Mouse (Mus musculus) embryonic facial prominence, embryonic 10.5 days (tissue): ENCODE data around the gene Gm3045. TPM values are rescaled to one million over a fixed set of nuclear protein-coding genes. Genes with fewer than 3 reads are reported as not detected.

ENCODE experiments used
- DNase-seq: peaks from one replicate; pipeline ENCODE4 v3.0.0-alpha.2; 2017; ENCODE audit warnings: low spot score
- H3K27ac ChIP-seq: fragments of 300-500 bp; sonication (generic); replicated peaks from 2 replicates; pipeline ENCODE4 v1.5.1; 2016; ENCODE audit warnings: mild to moderate bottlenecking
- H3K27me3 ChIP-seq: fragments of 300-500 bp; sonication (generic); replicated peaks from 2 replicates; pipeline ENCODE4 v1.6.1; 2016; ENCODE audit warnings: low read depth, mild to moderate bottlenecking; ENCODE audit not compliant: poor library complexity, severe bottlenecking
- H3K36me3 ChIP-seq: fragments of 300-500 bp; sonication (generic); replicated peaks from 2 replicates; pipeline ENCODE4 v1.6.1; 2016; ENCODE audit warnings: mild to moderate bottlenecking, moderate library complexity
- H3K4me1 ChIP-seq: fragments of 300-500 bp; sonication (generic); 2 replicates; pipeline ENCODE4 v1.6.1; 2016
- H3K4me3 ChIP-seq: fragments of 300-500 bp; sonication (generic); 2 replicates; pipeline ENCODE4 v1.5.1; 2016; ENCODE audit warnings: mild to moderate bottlenecking, moderate library complexity
- H3K9me3 ChIP-seq: fragments of 300-500 bp; sonication (generic); 2 replicates; pipeline ENCODE4 v1.6.1; 2016; ENCODE audit warnings: mild to moderate bottlenecking
- WGBS: fragments of 180-500 bp; shearing (Covaris S2); methylation state at CpG from one replicate; pipeline ENCODE4 v1.1.7; 2016; 5-methylcytosine and 5-hydroxymethylcytosine counted together
- polyA plus RNA-seq: library from polyadenylated mRNA; unstranded; fragments of >200 nt; fragmentation: Nextera tagmentation; extraction: Ambion mirVana; gene quantifications from 2 replicates; pipeline ENCODE4 v1.2.1, GENCODE M21; 2016

The Gm3045 gene
- not detected in 2 replicates for polyA plus RNA-seq

GRCm38 (mm10) chr13:56426365-56426764, at the start of gene Gm3045:
TSS of gene Gm3045 (plus strand) at chr13:56426594.
- no peak for DNase-seq
- Histone ChIP-seq H3K27ac (no peak within 1 kb of the TSS), H3K36me3 (no peaks in the 10 kb centered on the region), H3K4me1 (peaks cover 21% of the 10 kb centered on the region), H3K27me3 (peaks cover 62% of the 10 kb centered on the region), H3K9me3 (no peaks in the 10 kb centered on the region), H3K4me3 (no peak within 1 kb of the TSS)
- WGBS, result 77% methylated on average over 4 of the region's 4 CpGs

GRCm38 (mm10) chr13:56380855-56381685, 45.3 kb upstream of the Gm3045 start:
- Histone ChIP-seq H3K4me1 (peaks cover 31% of the 10 kb centered on the region), H3K27ac (no peak overlapping the region; the same call in 1 of the 2 replicates), H3K4me3 (no peak overlapping the region), H3K27me3 (0 out of 2 replicates have a peak, but pooled peaks cover 10% of the 10 kb centered on the region), H3K9me3 (no peaks in the 10 kb centered on the region), H3K36me3 (no peaks in the 10 kb centered on the region)
- peak; percentile 43 for DNase-seq
- 52% methylated on average over 14 of the region's 14 CpGs for WGBS

- Histone ChIP-seq H3K9me3 (no peaks in the 10 kb centered on the region), H3K4me1 (peaks cover 31% of the 10 kb centered on the region), H3K27me3 (0 out of 2 replicates have a peak, but pooled peaks cover 10% of the 10 kb centered on the region), H3K36me3 (no peaks in the 10 kb centered on the region), H3K27ac (no peak overlapping the region), H3K4me3 (no peak overlapping the region)
- no peak for DNase-seq
- 81% methylated on average over 3 of the region's 3 CpGs for WGBS
These were observed 43.0 kb upstream of the Gm3045 start for GRCm38 (mm10) chr13:56383406-56383805.

GRCm38 (mm10) chr13:56386411-56386810, 40.0 kb upstream of the Gm3045 start:
- DNase-seq, result no peak
- H3K9me3 ChIP-seq, result no peaks in the 10 kb centered on the region
- WGBS, result 70% methylated on average over 9 of the region's 9 CpGs
- peaks cover 12% of the 10 kb centered on the region for H3K4me1 ChIP-seq
- H3K27ac ChIP-seq, result no peak overlapping the region
- no peak overlapping the region for H3K4me3 ChIP-seq
- no peaks in the 10 kb centered on the region for H3K27me3 ChIP-seq
- H3K36me3 ChIP-seq, result no peaks in the 10 kb centered on the region

GRCm38 (mm10) chr13:56387374-56387773, 39.0 kb upstream of the Gm3045 start:
- WGBS, result 80% methylated on average over 5 of the region's 5 CpGs
- no peak for DNase-seq

GRCm38 (mm10) chr13:56388042-56388441, 38.4 kb upstream of the Gm3045 start:
- Histone ChIP-seq H3K36me3 (no peaks in the 10 kb centered on the region), H3K4me1 (peaks cover 4% of the 10 kb centered on the region; the same call in 1 of the 2 replicates), H3K27ac (no peak overlapping the region), H3K4me3 (no peak overlapping the region), H3K27me3 (no peaks in the 10 kb centered on the region), H3K9me3 (no peaks in the 10 kb centered on the region)
- no peak for DNase-seq
- WGBS, result 74% methylated on average over 1 of the region's 1 CpGs

More at GRCm38 (mm10) chr13:56387374-56387773, 39.0 kb upstream of the Gm3045 start:
- no peak overlapping the region for H3K4me3 ChIP-seq
- no peaks in the 10 kb centered on the region for H3K9me3 ChIP-seq
- H3K36me3 ChIP-seq, result no peaks in the 10 kb centered on the region
- peaks cover 4% of the 10 kb centered on the region; the same call in 1 of the 2 replicates for H3K4me1 ChIP-seq
- H3K27me3 ChIP-seq, result no peaks in the 10 kb centered on the region
- no peak overlapping the region for H3K27ac ChIP-seq

GRCm38 (mm10) chr13:56397572-56397971, 28.8 kb upstream of the Gm3045 start:
- WGBS, result 46% methylated on average over 5 of the region's 5 CpGs
- H3K4me3 ChIP-seq, result no peak overlapping the region
- no peaks in the 10 kb centered on the region for H3K27me3 ChIP-seq
- no peak overlapping the region for H3K27ac ChIP-seq
- no peaks in the 10 kb centered on the region for H3K36me3 ChIP-seq
- DNase-seq, result no peak
- H3K4me1 ChIP-seq, result peaks cover 18% of the 10 kb centered on the region
- H3K9me3 ChIP-seq, result no peaks in the 10 kb centered on the region

- Histone ChIP-seq H3K4me3 (no peak overlapping the region), H3K36me3 (no peaks in the 10 kb centered on the region), H3K27ac (no peak overlapping the region), H3K9me3 (no peaks in the 10 kb centered on the region), H3K27me3 (0 out of 2 replicates have a peak, but pooled peaks cover 4% of the 10 kb centered on the region), H3K4me1 (peaks cover 29% of the 10 kb centered on the region)
- 56% methylated on average over 4 of the region's 4 CpGs for WGBS
- DNase-seq, result no peak
These were observed 25.2 kb upstream of the Gm3045 start for GRCm38 (mm10) chr13:56401186-56401585.

- H3K9me3 ChIP-seq, result no peaks in the 10 kb centered on the region
- peaks cover 19% of the 10 kb centered on the region for H3K4me1 ChIP-seq
- no peak overlapping the region for H3K4me3 ChIP-seq
- H3K27me3 ChIP-seq, result 0 out of 2 replicates have a peak, but pooled peaks cover 4% of the 10 kb centered on the region
- no peaks in the 10 kb centered on the region for H3K36me3 ChIP-seq
- no peak overlapping the region for H3K27ac ChIP-seq
- WGBS, result 71% methylated on average over 8 of the region's 8 CpGs
- peak; percentile 25 for DNase-seq
These were observed 22.9 kb upstream of the Gm3045 start for GRCm38 (mm10) chr13:56403381-56404086.

GRCm38 (mm10) chr13:56404511-56405140, 21.8 kb upstream of the Gm3045 start:
- DNase-seq, result no peak
- Histone ChIP-seq H3K36me3 (no peaks in the 10 kb centered on the region), H3K4me3 (no peak overlapping the region), H3K27me3 (0 out of 2 replicates have a peak, but pooled peaks cover 4% of the 10 kb centered on the region), H3K27ac (no peak overlapping the region), H3K9me3 (no peaks in the 10 kb centered on the region), H3K4me1 (peaks cover 22% of the 10 kb centered on the region)
- 76% methylated on average over 6 of the region's 6 CpGs for WGBS

- peaks cover 7% of the 10 kb centered on the region; the same call in 1 of the 2 replicates for H3K9me3 ChIP-seq
- DNase-seq, result no peak
- H3K36me3 ChIP-seq, result no peaks in the 10 kb centered on the region
- WGBS, result 90% methylated on average over 9 of the region's 9 CpGs
- no peaks in the 10 kb centered on the region for H3K27me3 ChIP-seq
- H3K4me1 ChIP-seq, result 0 out of 2 replicates have a peak, but pooled peaks cover 3% of the 10 kb centered on the region
- no peak overlapping the region for H3K27ac ChIP-seq
- H3K4me3 ChIP-seq, result no peak overlapping the region
These were observed 14.0 kb upstream of the Gm3045 start for GRCm38 (mm10) chr13:56412286-56412873.
